Mouse (Mus musculus) neural tube, embryonic 10.5 days (tissue): ENCODE measurements around the gene Etd.
"Not testable (repeated sequence)": the region's sequence is repeated elsewhere in the genome, so short reads cannot be mapped to it uniquely, and the experiment has no call there.

Source experiments
- DNase-seq: peaks from one replicate; pipeline ENCODE4 v3.0.0-alpha.2; 2017; ENCODE audit warnings: low spot score; ENCODE audit errors: extremely low spot score

The Etd gene

GRCm38 (mm10) chrX:53434618-53435017, at the start of gene Etd:
Gene Etd, plus strand, starts transcription at chrX:53434918.
- DNase-seq: no peak

GRCm38 (mm10) chrX:53386362-53386761, 48.4 kb upstream of the Etd start:
- DNase-seq: no peak

- DNase-seq: no peak
These were observed 1.8 kb upstream of the Etd start for GRCm38 (mm10) chrX:53432888-53433287.

- no peak for DNase-seq
These were observed 24.9 kb downstream of the Etd start for GRCm38 (mm10) chrX:53459573-53459972.

- not testable (repeated sequence) for DNase-seq
These were observed 29.5 kb downstream of the Etd start for GRCm38 (mm10) chrX:53464194-53464593.
